Mouse (Mus musculus): Measurements from ENCODE around the gene Ccdc34. TPM values are rescaled to one million over a fixed set of nuclear protein-coding genes. Genes with fewer than 3 reads are reported as not detected.

The Ccdc34 gene
- total RNA-seq, 2 experiments from 2014 or later, result 14.9 to 18.5 TPM

DNA sequence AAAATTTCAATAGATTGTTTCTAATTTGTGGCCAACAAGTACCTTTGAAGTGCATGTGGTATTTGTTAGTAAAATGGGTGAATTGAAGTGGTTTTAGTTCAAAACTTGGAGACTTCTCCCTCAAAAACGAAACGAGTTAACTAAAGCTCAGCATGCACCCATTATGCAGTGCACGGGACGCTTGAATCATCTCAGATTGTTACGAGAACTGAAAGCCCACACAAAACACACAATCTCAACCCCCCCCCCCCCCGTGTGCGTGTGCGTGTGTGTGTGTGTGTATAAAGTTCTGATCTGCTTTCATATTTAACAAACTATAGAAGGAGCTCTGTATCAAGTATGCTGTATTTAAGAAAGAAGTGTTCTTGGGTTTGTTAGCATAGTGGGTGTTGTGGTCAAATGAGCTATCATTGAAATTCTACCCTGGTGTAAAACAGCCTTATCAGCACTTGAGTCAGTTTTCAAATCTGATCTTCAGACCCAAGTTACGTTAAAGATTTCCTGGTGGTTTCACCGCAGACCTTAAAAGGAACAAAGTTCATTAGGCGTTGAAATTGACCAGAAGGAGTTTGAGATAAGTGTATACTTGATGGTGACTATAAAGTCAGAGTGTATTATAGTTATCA, 25.1 kb upstream of the Ccdc34 start:
- DNase-seq (ENCODE audit: low spot score in 2 of 2), result no peak
- intact Hi-C loops (cut with DNase I), result no loop called here

DNA sequence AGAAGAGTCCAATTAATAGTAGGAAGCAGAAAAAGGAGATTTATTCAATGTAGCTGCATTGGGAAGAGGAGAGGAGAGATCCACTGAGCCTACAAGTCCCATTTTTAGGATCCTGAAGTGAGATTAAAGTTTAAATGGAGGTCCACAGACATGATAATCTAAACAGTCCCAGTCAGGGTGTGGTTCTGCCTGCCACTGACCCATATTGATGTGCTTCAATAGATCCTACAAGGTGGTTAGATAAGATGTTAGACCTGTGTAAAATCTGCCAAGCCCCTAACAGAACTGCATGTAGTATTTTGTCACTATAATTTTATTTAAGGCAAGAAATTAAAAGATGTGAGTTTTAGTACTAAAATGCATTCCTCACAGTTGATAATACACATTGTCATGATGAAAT, 24.2 kb upstream of the Ccdc34 start:
- no peak for DNase-seq (ENCODE audit: low spot score in 2 of 2)
- intact Hi-C loops (cut with DNase I), result no loop called here

DNA sequence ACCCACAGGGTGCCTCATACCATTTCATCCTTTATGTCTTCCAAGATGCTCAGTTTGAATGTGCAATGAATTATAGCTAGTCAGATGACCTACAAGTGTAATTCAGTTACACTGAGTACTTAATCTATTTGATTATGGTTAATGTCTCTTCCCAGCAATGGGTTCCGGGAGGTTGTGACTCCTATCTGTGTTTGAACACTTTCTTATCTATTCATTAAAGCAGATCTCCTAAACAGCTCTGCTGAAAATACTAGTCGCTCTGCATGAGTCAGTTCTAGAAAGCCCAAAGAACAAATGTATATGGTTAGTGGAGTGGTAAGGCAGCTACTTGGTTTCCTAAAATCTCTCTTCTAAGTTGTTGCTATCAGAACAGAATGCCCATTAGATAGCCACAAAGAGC, 22.6 kb upstream of the Ccdc34 start:
- no peak for DNase-seq (ENCODE audit: low spot score in 2 of 2)
- intact Hi-C loops (cut with DNase I), result loop anchor here (5.0 kb wide), 1 partner anchor 78 kb away; the partner anchor contains the start of gene Lgr4

DNA sequence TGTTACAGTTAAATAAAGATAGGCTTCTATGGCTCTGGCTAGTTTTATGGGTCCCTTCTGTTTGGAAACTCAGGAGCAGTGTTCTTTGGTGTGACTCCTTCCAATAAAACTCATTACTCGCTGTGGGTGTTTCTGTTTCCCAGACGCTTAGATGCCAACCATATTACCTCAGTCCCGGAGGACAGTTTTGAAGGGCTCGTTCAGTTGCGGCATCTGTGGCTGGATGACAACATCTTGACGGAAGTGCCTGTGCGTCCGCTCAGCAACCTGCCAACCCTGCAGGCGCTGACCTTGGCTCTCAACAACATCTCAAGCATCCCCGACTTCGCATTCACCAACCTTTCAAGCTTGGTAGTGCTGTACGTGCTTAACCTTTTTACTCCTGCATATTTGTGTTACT, 21.2 kb upstream of the Ccdc34 start:
- DNase-seq (ENCODE audit: low spot score in 2 of 2), result no peak
- intact Hi-C loops (cut with DNase I), result loop anchor here (5.0 kb wide), 1 partner anchor 79 kb away; the partner anchor contains the start of gene Lgr4

DNA sequence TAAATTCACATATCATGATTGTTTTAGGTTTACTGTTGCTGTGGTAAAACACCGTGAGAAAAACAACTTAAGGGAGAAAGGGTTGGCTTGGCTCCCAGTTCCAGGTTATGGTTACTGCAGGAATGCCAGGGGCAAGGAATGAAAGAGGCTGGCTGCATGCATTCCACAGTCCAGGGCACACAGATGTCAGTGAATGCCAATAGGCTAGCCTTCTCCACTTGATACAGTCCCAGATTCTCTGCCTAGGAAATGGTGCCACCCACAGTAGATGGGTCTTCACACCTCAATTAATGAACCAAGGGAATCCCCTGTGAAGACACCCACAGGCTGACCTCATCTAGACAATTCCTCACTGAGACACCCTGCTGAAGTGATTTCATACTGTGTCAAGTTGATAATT, 12.9 kb upstream of the Ccdc34 start:
- no peak for DNase-seq (ENCODE audit: low spot score in 2 of 2)
- intact Hi-C loops (cut with DNase I), result no loop called here

DNA sequence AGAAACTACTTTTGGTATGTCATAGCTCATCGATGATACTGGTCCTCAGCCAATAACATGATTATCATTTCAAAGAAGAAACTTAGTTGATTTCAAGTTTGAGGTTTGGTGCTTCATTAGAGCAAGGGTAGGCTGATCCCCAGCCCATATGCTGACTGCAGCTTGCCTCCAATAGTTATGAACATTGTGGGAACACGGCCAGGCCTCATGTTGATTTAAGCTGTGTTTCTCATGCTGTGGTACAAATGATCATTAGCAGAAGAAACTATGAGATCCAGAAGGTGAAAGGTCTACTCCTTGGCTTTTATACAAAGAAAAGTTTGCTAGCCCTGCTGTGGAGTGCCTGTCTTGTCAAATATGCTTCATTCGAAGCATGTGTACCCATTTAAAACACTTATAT, 12.5 kb upstream of the Ccdc34 start:
- no peak for DNase-seq (ENCODE audit: low spot score in 2 of 2)
- intact Hi-C loops (cut with DNase I), result no loop called here

DNA sequence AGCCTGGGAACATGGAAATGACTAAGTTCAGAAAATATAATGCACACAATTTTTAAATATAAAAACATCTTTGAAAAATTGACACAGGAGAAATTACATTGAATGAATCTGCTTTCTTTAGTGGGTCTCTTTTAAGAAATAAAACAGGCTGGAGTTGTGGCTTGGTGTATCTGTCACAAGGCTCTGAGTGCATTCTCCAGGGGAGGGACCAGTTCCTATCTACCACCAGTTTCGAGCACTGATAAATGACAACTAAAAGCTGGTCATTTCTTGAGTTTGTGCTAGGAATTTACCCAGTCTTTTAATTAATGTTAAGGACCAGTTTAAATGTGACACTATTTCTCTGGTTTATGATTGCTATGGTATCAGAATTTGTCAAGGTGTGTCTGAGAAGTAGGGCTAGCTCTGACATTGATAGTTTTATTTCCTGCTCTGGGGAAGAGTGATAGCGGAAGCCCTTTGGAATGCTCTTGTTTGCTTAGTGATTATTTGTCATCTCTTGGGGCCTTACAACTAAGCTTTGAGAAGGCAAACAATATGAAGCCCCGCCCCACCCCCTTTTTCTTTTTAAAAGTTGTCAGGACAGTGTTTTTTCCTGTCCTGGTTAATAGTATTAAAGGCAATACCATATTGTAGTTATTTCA, 11.9 kb upstream of the Ccdc34 start:
- no peak for DNase-seq (ENCODE audit: low spot score in 2 of 2)
- intact Hi-C loops (cut with DNase I), result no loop called here

DNA sequence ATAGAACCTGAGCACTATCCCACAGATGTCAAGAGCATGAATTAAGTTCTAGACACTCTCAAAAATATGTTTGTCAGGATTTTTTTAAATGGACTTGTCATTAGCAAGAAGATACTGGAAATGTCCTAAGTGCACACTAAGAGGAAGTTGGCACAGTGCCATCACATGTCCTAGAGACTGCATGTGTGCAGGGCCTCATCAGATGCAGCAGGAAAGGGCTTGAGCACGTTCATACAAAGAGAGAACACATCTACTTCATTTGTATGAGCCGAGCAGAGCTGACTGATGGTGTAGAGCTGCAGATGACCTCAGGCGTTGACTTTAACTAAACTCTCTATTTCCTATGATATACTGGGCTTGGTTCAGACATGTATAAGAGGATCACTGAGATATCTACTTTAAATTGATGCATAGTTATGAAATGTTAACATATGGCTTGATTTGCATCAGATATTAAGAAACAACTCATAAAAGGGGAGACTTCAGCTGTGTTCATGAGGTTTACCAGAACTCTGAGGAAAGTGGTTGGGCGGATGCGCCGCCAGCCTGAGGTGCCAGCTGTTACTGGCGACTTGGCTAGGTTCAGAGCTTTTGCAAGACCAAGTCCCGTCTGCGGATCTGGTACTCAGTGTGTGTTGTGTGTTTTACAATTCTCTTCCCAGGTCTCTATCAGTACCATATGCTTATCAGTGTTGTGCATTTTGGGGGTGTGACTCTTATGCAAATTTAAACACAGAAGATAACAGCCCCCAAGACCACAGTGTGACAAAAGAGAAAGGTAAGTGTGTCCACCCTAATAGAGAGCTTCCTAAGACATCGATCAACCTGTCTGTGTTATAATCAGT, 10.0 kb upstream of the Ccdc34 start:
- intact Hi-C loops (cut with DNase I), result no loop called here
- no peak for DNase-seq (ENCODE audit: low spot score in 2 of 2)

DNA sequence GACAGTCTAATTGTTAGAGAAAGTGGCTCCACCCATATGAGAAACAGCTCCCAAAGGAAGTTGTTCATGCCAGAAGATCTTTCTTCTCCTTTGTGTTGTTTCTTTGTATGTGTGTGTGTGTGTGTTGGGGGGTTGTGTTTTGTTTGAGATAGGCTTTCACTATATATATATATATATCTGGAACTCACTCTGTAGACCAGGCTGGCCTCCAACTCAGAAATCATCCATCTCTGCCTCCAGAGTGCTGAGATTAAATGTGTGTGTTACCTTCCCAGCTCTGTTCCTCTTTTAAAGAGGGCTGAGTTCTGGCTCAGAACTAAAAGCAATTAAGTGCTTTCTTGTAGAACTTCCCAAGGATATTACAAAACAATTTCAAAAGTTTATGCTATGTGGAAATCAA, 8.2 kb upstream of the Ccdc34 start:
- no peak for DNase-seq (ENCODE audit: low spot score in 2 of 2)
- intact Hi-C loops (cut with DNase I), result no loop called here

DNA sequence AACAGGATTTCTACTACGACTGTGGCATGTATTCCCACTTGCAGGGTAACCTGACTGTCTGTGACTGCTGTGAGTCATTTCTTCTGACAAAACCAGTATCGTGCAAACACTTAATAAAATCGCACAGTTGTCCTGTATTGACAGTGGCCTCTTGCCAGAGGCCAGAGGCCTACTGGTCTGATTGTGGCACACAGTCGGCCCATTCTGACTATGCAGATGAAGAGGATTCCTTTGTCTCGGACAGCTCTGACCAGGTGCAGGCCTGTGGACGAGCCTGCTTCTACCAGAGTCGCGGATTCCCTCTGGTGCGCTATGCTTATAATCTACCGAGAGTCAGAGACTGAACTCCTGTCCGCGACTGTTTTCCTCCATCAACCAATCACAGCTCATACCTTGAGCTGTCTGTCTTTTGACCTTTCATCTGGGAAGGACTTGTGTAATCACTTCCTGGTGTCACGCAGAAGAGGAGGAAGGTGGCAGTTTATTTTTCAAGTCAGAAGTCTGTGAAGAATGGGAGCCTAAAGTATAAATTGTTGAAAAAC, 5.4 kb upstream of the Ccdc34 start:
- intact Hi-C loops (cut with DNase I), result no loop called here
- no peak for DNase-seq (ENCODE audit: low spot score in 2 of 2)

DNA sequence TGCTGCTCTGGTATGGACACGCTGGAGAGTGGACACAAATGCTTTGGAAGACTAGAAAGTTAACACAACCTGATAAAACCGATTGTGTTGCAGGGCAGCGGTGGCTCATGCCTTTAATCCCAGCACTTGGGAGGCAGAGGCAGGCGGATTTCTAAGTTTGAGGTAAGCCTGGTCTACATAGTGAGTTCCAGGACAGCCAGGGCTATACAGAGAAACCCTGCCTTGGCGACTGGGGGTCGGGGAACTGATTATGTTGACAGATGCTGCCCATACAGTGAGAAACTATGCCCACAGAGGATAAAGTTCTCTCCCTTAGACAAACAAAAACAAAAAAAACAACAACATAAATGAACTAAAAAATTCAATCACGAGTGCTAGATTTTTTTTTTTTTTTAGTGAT, 530 bp upstream of the Ccdc34 start:
- no peak for DNase-seq (ENCODE audit: low spot score in 2 of 2)
- intact Hi-C loops (cut with DNase I), result loop anchor here (5.0 kb wide), 2 partner anchors 100 to 185 kb away; partner anchors contain the start of gene Lgr4

DNA sequence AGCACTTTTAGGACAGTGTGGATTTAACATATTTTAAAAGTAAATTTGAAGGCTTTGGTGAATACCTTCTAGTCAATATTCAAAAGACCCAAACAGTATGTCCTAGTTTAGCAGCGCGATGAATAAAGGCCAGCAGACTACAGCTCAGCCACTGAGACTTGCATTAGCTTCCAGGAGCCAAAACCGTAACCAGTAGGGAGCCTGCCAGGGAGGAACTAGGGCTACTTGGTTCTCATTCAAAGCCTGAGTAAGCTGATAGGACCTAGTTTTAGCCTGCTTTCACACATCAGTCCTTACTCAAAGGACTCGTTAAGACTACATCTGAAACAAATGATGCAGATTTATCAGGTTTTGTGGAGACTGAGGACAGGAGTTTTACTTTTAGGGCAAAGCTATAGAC, 2.0 kb downstream of the Ccdc34 start:
- DNase-seq (ENCODE audit: low spot score in 2 of 2), result no peak
- intact Hi-C loops (cut with DNase I), result loop anchor here (5.0 kb wide), 2 partner anchors 102 to 183 kb away; partner anchors contain the start of gene Lgr4

DNA sequence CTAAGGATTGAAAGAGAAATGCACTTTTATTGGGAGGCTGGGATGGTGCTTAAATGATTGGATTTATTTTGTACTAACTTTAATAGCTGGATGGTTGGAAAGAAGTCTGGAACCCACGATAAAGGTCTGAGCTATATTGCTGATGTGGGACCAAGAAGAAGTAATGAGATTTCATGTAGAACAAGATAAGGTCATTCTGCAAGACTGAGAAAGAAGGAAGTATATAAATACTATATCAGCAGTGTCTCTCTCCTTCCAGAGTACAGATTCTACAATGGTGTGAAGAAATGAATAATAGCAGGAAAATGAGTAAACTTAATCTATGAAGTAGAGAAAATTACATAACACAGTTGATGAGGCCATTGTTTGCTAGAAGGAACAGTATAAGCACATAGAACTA, 2.8 kb downstream of the Ccdc34 start:
- intact Hi-C loops (cut with DNase I), result no loop called here
- DNase-seq (ENCODE audit: low spot score in 2 of 2), result no peak

DNA sequence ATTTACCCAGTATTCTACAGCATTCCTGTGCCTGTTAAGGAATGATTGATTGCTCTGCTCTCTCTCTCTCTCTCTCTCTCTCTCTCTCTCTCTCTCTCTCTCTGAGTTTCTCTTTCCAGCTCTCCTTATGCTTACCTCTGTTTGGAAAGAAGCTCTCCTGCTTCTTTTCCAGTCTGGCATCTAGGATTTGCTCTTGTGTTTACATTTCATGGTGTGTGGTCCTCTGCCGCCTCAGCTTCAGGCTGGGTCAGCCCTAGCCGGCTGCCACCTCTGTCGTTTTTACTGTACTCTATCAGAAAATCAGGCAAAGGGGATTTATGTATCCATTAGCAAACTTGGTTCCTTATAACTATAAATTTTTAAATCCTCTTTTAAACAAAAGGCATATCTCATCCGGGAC, 18.6 kb downstream of the Ccdc34 start:
- DNase-seq (ENCODE audit: low spot score in 2 of 2), result no peak
- intact Hi-C loops (cut with DNase I), result no loop called here

DNA sequence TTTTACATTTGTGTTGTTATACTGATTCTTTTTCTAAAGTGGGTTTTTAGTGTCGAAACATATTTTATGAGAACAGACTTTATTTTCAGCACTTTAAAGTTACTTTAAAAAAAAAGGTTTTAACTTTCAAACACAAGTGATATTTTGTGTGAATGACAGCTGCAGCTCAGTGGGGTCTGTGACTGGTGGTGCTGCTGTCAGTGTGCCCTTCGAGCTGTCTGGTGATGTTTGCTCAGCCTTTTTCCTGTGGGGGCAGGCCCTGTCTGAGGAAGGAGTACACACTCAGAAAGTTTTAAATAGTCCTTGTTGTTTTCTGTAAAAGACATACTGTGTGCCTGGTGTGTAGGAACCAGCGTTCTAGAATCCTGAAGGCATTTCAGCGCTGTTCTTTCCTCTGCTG, 19.0 kb downstream of the Ccdc34 start:
- no peak for DNase-seq (ENCODE audit: low spot score in 2 of 2)
- intact Hi-C loops (cut with DNase I), result no loop called here

DNA sequence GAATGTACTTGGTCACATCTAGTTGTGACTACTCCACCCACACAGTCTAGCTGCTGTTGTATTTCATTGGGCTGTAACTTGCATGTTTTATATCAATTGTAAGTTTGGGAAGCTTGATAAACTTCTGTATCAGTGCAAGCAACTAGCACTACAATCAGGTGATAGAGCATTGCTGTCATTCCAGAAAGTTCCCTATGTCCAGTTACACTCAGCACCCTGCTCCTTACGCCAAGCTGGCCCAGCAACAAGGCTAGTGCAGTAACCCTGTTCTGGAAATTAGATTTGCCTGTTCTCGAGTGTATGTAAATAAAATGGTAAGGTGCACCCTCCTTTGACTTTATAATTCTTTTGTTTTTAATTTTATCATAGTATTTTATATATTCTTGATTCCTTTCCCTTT, 19.6 kb downstream of the Ccdc34 start:
- DNase-seq (ENCODE audit: low spot score in 2 of 2), result no peak
- intact Hi-C loops (cut with DNase I), result no loop called here

DNA sequence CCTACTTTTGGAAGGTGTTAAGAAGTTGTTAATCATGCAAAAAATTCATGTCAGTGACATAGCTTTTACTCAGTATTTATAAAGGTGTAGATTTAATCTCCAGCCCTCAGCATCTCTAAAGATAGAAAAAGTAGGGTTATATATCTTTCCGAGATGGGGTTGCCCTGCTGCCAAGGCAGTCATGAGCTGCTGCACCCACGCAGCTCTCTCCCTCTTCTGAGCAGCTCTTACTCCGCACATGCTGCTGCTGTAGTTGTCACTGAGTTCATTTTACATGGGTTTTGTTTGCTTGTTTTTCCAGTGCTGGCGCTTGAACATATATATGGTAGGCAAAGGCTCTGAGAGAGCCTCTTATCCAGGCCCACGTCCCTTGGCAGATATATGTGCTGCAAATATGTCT, 20.7 kb downstream of the Ccdc34 start:
- intact Hi-C loops (cut with DNase I), result no loop called here
- DNase-seq (ENCODE audit: low spot score in 2 of 2), result peak; percentile 32 to 47

DNA sequence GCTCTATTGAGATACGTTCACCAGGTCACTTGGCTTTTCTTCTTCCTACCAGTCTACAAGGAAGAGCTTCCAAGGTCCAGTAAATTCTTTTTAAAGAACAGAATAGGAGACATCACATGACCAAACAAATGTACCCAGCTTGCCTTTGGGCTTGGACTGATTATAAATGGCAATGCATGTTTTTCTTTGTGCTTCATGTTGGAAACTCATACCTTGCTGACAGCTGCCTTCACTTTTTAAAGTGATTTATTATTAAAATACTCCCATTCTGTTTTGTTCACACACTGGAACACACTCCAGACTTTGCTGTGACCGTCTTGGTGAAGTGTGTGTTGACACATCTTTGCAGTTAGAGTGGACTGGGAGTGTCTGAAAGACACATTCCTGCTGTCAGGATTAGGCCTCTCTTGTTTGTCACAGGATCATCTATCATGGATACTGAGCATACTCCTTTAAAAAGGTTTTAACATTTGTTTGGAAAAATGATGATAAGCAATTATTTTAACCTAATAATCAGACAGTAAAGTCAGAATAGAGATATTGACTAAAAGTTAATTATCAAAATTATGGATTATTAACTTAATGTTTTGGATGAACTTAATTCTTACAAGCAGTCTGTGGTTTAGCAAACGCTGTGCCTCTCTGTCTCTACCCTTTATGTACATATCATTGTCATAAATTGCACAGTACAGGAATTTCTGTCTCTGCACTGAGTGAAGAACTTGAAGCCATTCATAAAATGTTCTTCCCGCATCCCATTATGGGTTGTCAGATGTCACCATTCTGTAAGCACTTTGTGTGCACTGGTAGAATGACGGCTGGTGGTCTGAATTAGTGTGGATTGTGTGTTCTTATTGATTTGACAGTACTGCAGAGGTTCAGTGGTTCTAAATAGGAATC, 25.5 kb downstream of the Ccdc34 start:
- no peak for DNase-seq (ENCODE audit: low spot score in 2 of 2)
- intact Hi-C loops (cut with DNase I), result no loop called here

DNA sequence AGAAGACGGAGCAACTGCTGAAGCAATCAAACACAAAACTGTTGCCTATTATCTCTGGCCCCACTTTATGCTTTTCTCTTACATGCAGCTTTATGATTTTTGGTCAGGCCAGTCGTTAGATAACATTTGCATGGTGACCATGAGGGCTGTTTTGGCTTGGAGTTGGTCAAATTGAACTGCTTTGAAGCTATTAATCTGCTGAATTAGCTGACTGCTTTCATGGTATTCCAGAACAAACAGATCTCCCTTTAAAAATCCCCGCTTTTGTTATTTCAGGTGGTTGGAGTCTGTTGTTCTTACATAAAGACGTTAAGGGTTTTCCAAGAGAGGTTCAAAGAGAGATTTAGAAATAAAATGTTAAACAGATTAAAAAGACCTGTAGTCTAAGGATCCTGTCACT, 40.8 kb downstream of the Ccdc34 start:
- intact Hi-C loops (cut with DNase I), result no loop called here
- no peak for DNase-seq (ENCODE audit: low spot score in 2 of 2)

Data from left cerebral cortex, postnatal 14 days (tissue).